Mouse (Mus musculus): ENCODE results near the gene Olfr104-ps.

Olfr104-ps gene

DNA sequence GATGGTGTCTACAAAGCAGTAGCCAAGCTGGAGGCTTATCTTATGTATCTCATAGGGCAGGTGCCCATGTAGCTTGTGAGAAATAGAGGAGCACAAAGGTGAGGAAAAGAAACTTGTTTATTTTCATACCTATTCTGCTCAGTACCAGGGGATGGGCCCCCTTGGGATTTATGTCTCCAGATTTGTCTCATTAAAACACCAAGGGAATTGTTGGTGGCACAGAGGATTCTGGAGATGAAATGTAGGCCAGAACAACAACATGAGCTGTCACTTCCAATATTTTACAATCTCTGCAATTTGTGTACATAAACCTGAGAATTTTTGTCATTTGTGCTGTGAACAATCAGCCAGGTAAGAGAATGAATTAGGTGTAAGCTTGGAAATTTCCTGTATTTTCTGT lies at the start of gene Olfr104-ps:
Gene Olfr104-ps (plus strand): TSS at position 301 of the 400 bp plus-strand sequence.
- no peak for DNase-seq (ENCODE audit: low spot score)

GRCm38 (mm10) chr17:37310146-37310699 lies 49.2 kb upstream of the Olfr104-ps start:
- no peak for DNase-seq (ENCODE audit: low spot score)

- no peak for DNase-seq (ENCODE audit: low spot score)
These were observed 42.4 kb upstream of the Olfr104-ps start, which contains the start of gene Olfr102 for GRCm38 (mm10) chr17:37316954-37317353. Gene Olfr102, minus strand, starts transcription at chr17:37317054.

GRCm38 (mm10) chr17:37339598-37339997 lies 19.8 kb upstream of the Olfr104-ps start, which contains the start of gene Olfr103:
Gene Olfr103, minus strand, starts transcription at chr17:37339698.
- DNase-seq (ENCODE audit: low spot score) = no peak

- no peak for DNase-seq (ENCODE audit: low spot score)
These were observed 19.4 kb downstream of the Olfr104-ps start, which contains the start of gene Olfr105-ps for GRCm38 (mm10) chr17:37378733-37379132. Gene Olfr105-ps, plus strand, starts transcription at chr17:37379033.

DNA sequence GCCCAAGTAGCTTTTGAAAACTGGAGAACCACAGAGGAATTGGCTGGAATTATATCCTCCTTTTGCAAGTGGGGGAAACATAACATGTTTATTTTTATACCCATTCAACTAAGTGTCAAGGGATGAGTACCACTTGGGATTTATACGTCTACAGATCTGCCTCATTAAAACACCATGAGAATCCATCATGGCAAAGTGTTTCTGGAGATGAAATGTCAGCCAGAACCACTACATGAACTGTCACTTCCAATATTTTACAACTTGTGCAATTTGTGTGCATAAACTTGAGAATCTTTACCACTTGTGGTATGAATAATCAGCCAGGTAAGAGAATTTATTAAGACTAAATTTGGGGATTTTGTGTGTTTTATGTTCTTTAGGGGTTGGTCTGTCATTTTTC lies 30.7 kb downstream of the Olfr104-ps start, which contains the start of gene Olfr106-ps:
Gene Olfr106-ps (plus strand): TSS at position 301 of the 400 bp plus-strand sequence.
- DNase-seq (ENCODE audit: low spot score) = no peak

- DNase-seq (ENCODE audit: low spot score) = no peak
These were observed 39.5 kb downstream of the Olfr104-ps start, which contains the start of gene Olfr107 for GRCm38 (mm10) chr17:37398926-37399325. Gene Olfr107, plus strand, starts transcription at chr17:37399226.

- DNase-seq (ENCODE audit: low spot score) = no peak
These were observed 54.0 kb downstream of the Olfr104-ps start for GRCm38 (mm10) chr17:37413380-37413779.

Data from left cerebral cortex, adult 11 months (tissue).